Mouse (Mus musculus) cerebellum, adult 2 months (tissue): Measurements from ENCODE around the gene Zfp955a.
"Not testable (repeated sequence)": the region's sequence is repeated elsewhere in the genome, so short reads cannot be mapped to it uniquely, and the experiment has no call there.

Experiments used
- CTCF ChIP-seq: fragments of 200-500 bp; IDR thresholded peaks from 2 replicates; pipeline ENCODE4 v1.5.1; 2011; ENCODE audit warnings: low read depth, mild to moderate bottlenecking, control low read depth, low read length, moderate library complexity, borderline replicate concordance; ENCODE audit not compliant: insufficient read depth
- POLR2A ChIP-seq: fragments of 200-500 bp; IDR thresholded peaks from 2 replicates; pipeline ENCODE4 v1.6.1; 2011; ENCODE audit warnings: low read length, control low read depth, borderline replicate concordance; ENCODE audit not compliant: insufficient read depth

DNA sequence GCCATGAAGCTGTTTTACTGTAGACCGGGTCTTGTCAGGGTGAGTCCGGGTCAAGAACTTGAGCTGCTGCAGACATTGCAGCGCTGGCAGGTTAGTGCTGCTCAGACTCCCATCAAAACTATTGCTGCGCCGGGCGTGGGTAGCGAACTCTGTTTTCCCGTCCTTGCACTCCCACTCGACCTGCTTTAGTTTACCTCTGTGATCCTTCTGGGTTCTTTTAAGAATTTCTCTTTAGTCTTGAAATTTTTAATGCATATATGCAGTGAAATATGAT lies 34.9 kb upstream of the Zfp955a start:
- not testable (repeated sequence) for TF ChIP-seq CTCF, POLR2A
